Mouse (Mus musculus) lung, adult 2 months (tissue): ENCODE measurements around the gene Gm42906.

Experiments
- CTCF ChIP-seq: fragments of 200-500 bp; IDR thresholded peaks from 2 replicates; pipeline ENCODE4 v1.5.1; 2011; ENCODE audit warnings: mild to moderate bottlenecking, low read length, control low read depth; ENCODE audit not compliant: insufficient read depth
- POLR2A ChIP-seq: fragments of 200-500 bp; IDR thresholded peaks from 2 replicates; pipeline ENCODE4 v1.6.1; 2011; ENCODE audit warnings: low read depth, mild to moderate bottlenecking, control low read depth, low read length, borderline replicate concordance; ENCODE audit errors: extremely low read depth

- TF ChIP-seq POLR2A (no peak), CTCF (no peak)
Observed at GRCm38 (mm10) chr5:151394690-151395089, 33.3 kb downstream of the Gm42906 start.
